Mouse (Mus musculus): Measurements from ENCODE around the gene Golga5. TPM values are rescaled to one million over a fixed set of nuclear protein-coding genes. Genes with fewer than 3 reads are reported as not detected.
A peak's percentile ranks its signal among the peaks of the same experiment; 100 is the strongest.

Golga5 gene
- total RNA-seq, 1 experiment from 2014 or later, result 82.0 TPM

DNA sequence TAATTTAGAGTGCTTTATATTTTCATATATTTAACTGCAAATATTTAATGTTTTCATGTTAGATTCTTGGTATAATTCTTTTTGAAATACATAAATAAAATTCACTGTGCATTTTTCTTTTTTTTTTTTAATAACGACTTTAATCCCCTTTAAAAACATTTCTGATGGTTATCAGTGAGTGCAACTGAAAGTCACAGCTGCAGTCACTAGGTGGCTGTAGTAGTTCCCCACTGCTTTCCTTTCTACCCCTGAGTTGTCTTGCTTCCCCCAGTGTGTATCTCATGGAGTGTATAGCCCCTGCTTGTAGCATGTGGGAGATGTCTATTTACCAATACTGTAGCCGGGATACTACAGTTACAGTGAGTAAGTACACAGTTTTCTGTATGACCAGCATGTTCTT, 29.0 kb downstream of the Golga5 start:
- peak in 1 of 2 experiments; percentile 40; a peak in 1 of 4 replicates for ATAC-seq (replicated peaks in 1 of 2; ENCODE audit: insufficient read depth in 1 of 2, low FRiP score in 2 of 2, low TSS enrichment in 1 of 2, low read depth in 1 of 2, poor library complexity in 2 of 2, severe bottlenecking in 2 of 2)

DNA sequence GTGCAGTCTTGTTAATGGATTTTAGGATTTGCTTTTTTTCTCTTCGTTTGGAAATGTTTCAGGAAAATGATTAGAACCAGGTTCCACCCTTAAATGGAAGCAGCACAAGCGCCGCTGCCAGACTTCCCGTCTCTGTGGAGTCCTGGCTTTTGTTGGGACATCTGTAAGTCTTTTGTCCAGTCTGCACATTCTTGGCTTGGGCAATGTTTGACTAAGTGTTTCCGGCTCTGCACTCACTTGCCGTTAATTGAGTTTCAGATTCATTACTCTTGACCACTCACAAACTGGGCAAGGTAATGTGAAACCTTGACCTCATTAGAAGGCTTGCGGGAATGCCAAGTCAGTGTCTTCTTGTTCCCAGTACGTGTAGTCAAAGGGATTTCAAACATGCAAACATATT, 29.8 kb downstream of the Golga5 start:
- ATAC-seq (replicated peaks in 1 of 2; ENCODE audit: insufficient read depth in 1 of 2, low FRiP score in 2 of 2, low TSS enrichment in 1 of 2, low read depth in 1 of 2, poor library complexity in 2 of 2, severe bottlenecking in 2 of 2), result no peak

DNA sequence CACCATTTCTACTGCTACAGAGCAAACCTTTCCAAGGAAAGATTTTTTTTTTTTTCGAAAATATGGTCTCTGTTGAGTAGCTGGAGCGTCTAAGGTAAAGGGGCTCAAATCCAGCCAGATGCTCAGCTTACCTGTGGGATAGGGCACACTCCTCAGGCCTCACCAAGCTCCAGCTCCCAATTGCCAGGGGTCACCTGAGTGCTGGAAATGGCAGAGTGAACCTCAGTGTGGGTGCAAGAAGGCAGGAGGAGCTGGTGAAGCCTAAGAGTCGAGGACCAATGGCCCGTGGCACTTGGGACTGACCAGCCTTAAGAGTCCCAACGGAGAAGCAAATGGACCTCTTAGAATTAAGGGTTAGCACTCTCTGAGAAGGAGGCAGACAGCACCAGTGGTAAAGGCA, 30.3 kb downstream of the Golga5 start:
- ATAC-seq (replicated peaks in 1 of 2; ENCODE audit: insufficient read depth in 1 of 2, low FRiP score in 2 of 2, low TSS enrichment in 1 of 2, low read depth in 1 of 2, poor library complexity in 2 of 2, severe bottlenecking in 2 of 2), result no peak

DNA sequence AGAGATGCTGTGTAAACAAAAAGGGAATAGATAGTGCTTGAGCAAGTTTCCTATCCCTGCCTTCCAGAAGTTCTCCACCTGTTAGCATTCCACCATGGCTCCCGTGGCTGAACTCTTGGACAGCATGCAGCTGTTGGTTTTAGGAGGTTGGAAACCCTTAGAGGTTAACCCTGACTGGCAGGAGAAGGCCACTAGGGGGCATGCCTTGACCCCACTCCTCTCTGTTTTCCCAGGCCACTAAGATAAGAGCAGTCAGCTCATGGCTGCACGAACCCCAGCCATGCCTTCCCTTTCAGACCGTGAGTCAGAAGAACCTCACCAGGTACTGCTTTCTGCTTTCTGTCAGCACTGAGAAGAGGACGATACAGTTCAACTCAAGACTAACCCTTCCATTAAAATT, 30.8 kb downstream of the Golga5 start:
- ATAC-seq (replicated peaks in 1 of 2; ENCODE audit: insufficient read depth in 1 of 2, low FRiP score in 2 of 2, low TSS enrichment in 1 of 2, low read depth in 1 of 2, poor library complexity in 2 of 2, severe bottlenecking in 2 of 2), result 0 out of 4 replicates have a peak, but pooled peaks of 1 of the 2 experiments have one; percentile 40

DNA sequence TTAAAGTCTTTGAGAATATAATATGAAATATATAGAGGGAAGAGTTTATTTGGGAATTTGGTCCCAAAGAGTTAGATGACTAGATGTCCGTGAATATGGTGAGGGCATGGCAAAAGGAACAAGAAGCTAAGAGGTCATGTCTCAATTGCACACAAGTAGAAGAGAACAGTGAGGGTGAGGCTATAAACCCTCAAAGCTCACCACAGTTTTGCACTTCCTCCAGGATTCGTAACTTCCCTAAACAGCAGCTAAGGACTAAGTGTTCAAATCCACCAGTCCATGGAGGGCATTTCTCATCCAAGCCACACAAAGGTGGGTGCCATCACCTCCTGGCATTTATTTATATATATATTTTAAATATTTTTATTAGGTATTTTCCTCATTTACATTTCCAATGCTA, 32.1 kb downstream of the Golga5 start:
- ATAC-seq (replicated peaks in 1 of 2; ENCODE audit: insufficient read depth in 1 of 2, low FRiP score in 2 of 2, low TSS enrichment in 1 of 2, low read depth in 1 of 2, poor library complexity in 2 of 2, severe bottlenecking in 2 of 2), result no peak; a peak in 1 of 4 replicates

DNA sequence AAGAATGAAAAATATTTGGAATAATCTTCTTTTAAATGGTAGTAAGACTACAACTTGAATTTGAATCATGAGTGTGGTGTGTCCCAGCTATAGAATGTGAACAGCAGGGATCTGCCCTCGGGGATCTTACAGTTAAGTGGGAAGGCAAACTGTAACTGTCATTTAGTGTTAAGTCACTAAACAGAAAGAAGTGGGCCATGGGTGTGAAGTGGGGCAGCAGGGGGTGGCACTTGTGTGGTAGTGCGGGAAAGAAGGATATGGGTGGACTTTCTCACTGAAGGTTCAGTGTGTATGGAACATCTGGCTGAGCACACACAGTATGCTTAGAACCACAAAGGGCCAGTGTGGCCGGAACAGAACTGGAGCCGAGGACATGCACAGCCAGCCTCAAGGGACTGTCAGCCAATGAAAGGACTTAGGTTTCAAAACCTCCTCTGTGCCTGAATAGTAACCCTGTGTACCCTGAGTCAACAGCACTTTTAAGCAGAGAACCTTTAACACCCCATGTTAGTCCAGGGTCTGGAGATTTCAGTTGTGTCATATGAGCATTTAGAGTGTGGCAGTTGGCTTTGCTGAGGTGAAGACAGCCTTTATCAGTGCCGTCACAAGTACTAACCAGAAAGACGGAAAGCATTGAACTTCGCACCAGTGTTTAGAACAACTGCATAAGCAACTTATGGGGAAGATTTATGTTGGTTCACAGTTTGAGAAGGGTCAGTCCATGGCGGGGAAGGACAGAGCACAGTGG, 33.1 kb downstream of the Golga5 start:
- no peak for ATAC-seq (replicated peaks in 1 of 2; ENCODE audit: insufficient read depth in 1 of 2, low FRiP score in 2 of 2, low TSS enrichment in 1 of 2, low read depth in 1 of 2, poor library complexity in 2 of 2, severe bottlenecking in 2 of 2)

DNA sequence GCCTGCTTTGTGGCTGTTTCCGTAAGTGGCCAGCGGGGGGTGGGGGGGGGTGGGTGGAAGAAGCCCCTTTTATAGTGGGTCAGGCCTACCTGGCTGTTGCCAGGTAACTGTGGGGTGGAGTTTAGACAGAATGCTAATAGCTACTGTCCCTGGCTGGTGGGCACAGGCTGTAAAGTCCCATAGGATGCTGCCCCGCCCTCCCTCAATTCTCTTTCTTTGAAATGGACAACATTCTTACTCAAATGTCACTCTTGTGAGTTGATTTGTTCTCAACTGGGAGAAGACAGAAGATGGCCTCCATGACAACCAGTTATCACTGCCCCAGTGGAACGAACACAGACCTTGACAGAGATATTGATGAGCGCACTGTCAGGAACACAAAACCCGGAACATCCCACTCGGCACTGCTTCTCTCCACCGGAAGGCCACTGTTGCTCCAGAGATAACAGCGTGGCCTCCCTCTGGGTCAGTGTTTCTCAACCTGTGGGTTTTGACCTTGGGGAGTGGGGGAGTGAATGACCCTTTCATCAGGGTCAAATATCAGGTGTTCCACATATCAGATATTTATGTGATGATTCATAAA, 36.3 kb downstream of the Golga5 start:
- no peak for ATAC-seq (replicated peaks in 1 of 2; ENCODE audit: insufficient read depth in 1 of 2, low FRiP score in 2 of 2, low TSS enrichment in 1 of 2, low read depth in 1 of 2, poor library complexity in 2 of 2, severe bottlenecking in 2 of 2)

DNA sequence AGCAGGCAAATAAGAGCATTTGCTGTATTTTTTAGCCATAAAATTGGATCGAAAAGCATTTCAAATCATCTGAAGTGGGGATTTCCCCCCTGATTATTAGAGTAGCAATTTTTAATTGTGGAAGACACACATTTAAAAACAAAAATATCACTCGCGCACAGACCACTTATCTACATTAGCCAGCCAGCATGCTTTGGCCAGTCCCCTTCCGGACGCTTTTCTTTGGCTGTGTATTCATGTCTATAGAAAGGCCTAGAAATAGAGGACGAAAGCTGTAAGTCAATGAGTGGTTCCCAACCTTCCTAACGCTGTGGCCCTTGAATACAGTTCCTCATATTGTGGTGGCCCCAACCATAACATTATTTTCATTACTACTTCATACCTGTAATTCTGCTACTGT, 37.0 kb downstream of the Golga5 start:
- ATAC-seq (replicated peaks in 1 of 2; ENCODE audit: insufficient read depth in 1 of 2, low FRiP score in 2 of 2, low TSS enrichment in 1 of 2, low read depth in 1 of 2, poor library complexity in 2 of 2, severe bottlenecking in 2 of 2), result no peak

DNA sequence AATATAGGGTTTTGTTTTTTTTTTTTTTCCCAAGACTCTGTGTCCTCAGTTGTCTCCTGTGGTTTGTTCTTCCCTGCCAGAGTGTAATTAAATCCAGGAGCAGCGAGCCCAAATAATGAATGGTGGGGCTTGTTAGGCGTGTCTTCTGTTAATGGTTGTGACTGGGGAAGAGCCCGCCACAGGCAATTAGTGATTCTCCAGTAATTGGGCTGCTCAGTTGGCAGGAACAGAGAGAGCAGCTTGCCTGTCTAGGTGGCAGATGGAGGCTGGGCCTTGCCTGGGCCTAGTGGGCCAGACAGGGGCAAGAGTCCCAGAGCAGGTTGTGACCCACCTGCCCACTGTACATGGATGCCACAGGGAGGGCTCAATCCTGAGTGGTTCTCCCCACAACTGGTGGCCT, 42.4 kb downstream of the Golga5 start:
- ATAC-seq (replicated peaks in 1 of 2; ENCODE audit: insufficient read depth in 1 of 2, low FRiP score in 2 of 2, low TSS enrichment in 1 of 2, low read depth in 1 of 2, poor library complexity in 2 of 2, severe bottlenecking in 2 of 2), result no peak

DNA sequence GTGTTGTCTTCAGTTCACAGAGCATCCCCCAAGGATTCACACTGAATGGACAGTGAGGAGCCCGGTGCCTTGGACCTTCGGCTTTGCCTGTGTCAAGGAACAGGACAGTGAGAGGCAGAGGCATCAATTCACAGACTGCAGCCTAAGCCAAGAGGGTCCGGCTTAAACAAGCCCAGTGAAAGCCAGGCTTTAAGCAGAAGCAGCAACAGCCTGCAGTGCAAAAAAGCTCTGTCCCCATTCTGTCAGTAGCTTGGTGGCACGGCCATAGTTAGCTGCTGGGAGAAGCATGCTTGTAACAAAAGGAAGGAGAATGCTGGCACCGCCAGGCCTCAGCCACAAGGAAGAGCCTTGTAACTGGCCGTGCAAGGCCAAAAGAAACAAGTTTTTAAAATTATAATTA, 45.2 kb downstream of the Golga5 start:
- ATAC-seq (replicated peaks in 1 of 2; ENCODE audit: insufficient read depth in 1 of 2, low FRiP score in 2 of 2, low TSS enrichment in 1 of 2, low read depth in 1 of 2, poor library complexity in 2 of 2, severe bottlenecking in 2 of 2), result no peak

DNA sequence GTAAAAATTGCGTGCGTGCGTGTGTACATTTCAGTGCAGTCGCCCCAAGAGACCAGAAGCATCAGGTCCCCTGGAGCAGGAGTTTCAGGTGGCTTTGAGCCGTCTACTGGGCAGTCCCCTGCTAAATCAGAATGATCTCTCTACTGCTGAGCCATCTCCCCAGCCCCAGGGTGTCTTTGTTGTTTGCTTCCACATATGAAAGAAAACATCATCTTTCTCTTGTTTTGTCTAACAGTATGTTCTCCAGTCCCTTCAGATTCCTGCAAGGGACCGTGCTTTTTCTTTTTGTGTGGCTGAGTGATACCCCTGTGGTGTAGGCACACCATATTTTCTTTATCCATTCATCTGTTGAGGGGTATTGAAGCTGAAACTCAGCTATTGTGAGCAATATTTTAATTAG, 45.8 kb downstream of the Golga5 start:
- no peak for ATAC-seq (replicated peaks in 1 of 2; ENCODE audit: insufficient read depth in 1 of 2, low FRiP score in 2 of 2, low TSS enrichment in 1 of 2, low read depth in 1 of 2, poor library complexity in 2 of 2, severe bottlenecking in 2 of 2)

DNA sequence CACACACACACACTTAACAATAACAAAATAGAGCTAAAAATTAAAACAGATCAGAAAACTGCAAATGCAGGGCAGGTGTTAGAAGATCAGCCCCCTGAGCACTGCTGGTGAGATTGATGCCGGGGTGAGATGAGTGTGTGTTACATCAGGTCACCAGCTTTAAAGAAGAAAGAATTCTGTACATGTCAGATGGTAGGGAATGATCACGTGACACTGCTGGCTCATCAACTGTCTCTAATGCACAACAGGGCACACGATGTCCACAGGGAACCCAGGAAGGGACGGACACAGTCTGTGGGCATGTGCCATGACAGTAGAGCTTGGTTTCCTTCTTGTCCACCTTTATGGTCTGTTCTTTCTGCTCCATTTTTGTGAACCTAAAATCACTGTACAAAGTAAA, 47.2 kb downstream of the Golga5 start:
- no peak for ATAC-seq (replicated peaks in 1 of 2; ENCODE audit: insufficient read depth in 1 of 2, low FRiP score in 2 of 2, low TSS enrichment in 1 of 2, low read depth in 1 of 2, poor library complexity in 2 of 2, severe bottlenecking in 2 of 2)

DNA sequence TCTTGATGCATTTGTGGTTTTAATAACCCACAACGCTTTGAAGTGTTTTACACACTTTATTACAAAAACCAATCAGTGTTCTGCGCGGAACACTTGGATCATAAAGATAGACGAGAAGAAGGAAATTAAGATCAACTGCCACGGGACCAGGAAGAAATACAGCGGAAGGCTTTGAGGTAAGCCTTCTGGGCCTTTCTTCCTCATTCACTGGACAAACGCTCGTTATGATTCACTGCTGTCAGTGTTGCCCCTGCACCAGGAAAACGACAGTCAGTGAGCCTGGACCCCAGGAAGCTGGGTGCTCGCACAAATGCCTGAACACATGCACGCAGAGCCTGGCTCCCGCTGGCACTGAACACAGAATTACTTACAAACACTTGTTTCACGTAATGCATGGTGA, 48.7 kb downstream of the Golga5 start:
- ATAC-seq (replicated peaks in 1 of 2; ENCODE audit: insufficient read depth in 1 of 2, low FRiP score in 2 of 2, low TSS enrichment in 1 of 2, low read depth in 1 of 2, poor library complexity in 2 of 2, severe bottlenecking in 2 of 2), result peak; percentile 49 to 69

DNA sequence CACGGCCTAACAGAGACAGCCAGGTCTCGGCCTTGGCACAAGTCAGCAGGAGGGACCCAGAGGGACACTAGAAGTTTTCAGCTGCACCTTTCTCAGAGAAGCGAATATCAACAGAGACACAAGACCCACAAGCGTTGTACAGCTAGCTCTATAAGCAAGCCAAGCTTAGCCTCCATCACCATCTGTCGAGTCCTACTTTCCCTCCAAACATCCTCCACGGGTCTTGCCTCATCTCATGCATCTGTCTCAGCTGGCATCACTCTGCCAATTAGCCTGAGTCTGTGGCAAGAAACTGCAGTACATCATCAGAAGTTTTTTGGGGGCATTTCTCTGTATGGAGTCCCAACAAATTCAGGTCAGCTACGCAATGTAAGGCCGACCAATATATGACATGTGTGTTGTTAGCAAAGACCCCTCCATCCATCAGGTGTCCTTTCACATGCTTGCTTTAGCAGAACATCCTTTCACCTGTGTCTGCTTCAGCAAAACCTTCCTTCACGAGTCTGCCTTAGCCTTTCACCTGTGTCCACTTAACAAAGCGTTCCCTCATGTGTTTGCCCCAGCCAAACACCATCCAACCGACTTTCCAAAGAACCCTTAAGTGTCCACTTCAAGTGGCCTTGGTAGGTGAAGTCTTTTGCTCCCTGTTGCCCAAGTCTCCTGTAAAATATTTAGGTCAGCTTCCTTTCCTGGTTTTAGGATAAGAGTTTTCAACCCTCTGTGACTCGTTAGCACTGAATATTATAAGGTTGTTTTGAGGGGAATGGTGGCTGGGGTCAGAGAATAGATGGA, 51.2 kb downstream of the Golga5 start:
- ATAC-seq (replicated peaks in 1 of 2; ENCODE audit: insufficient read depth in 1 of 2, low FRiP score in 2 of 2, low TSS enrichment in 1 of 2, low read depth in 1 of 2, poor library complexity in 2 of 2, severe bottlenecking in 2 of 2), result no peak

DNA sequence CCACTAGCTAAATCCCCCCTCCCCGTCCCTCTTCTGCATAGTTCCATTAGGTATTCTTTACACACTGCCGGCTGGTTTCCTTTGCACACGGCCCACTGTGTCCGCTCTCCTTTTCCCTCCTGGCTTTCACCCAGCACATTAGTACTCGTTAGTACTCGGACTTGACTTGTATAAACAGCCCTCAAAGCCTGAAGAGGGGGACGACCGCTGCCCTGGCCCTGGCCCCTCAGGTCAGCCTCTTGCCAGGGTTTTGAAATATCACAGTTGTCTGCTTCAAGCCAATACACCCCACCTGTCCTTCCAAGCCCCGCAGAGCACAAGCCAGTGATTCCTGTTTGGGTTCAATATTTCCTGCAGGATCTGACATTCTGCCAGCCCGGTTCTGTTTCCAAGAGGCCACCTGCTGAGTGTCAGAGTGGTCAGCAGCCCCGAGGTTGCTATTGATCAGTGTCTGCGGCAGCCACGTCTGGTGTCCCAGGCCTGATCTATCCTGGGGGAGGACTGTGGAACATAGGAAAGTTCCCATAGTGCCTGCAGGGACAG, 52.9 kb downstream of the Golga5 start:
- no peak for ATAC-seq (replicated peaks in 1 of 2; ENCODE audit: insufficient read depth in 1 of 2, low FRiP score in 2 of 2, low TSS enrichment in 1 of 2, low read depth in 1 of 2, poor library complexity in 2 of 2, severe bottlenecking in 2 of 2)

DNA sequence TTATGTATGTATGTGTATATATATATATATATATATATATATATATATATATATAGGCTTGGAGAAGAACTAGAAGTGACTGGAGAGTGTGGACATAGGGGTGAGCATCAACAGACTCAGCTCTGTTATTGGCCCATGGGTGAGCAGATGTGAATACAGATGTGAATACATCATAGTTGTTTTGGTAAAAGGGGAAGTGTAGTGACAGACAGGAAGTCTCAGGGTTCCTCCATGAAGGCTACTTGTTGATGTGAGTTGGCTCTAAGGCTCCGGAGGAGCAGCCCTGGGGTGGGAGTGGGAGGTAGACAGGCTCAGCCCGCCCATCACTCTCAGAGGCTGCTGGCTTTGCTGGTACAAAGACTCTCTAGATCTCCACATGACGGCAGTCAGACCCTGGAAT, 55.3 kb downstream of the Golga5 start:
- peak; percentile 37 to 56 for ATAC-seq (replicated peaks in 1 of 2; ENCODE audit: insufficient read depth in 1 of 2, low FRiP score in 2 of 2, low TSS enrichment in 1 of 2, low read depth in 1 of 2, poor library complexity in 2 of 2, severe bottlenecking in 2 of 2)

DNA sequence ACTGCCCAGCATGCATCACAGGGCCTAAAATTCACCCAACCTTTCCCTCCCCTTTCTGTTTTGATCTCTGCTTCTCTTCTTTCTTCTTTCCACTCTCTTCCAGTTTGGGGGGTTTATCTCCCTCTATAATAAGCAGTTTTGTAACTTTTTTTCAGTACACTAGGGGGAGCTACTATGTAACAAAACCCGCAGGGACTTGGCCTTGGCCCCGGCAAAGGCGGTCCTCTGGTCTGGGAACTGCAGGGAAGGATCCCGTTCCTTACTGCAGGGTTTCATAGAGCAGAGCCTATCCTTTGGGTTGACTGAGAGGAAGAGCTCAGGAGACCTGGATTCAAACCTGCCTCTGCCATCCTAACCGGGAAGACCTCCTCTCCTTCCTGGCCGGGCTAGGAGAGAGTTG, 55.8 kb downstream of the Golga5 start:
- ATAC-seq (replicated peaks in 1 of 2; ENCODE audit: insufficient read depth in 1 of 2, low FRiP score in 2 of 2, low TSS enrichment in 1 of 2, low read depth in 1 of 2, poor library complexity in 2 of 2, severe bottlenecking in 2 of 2), result no peak

DNA sequence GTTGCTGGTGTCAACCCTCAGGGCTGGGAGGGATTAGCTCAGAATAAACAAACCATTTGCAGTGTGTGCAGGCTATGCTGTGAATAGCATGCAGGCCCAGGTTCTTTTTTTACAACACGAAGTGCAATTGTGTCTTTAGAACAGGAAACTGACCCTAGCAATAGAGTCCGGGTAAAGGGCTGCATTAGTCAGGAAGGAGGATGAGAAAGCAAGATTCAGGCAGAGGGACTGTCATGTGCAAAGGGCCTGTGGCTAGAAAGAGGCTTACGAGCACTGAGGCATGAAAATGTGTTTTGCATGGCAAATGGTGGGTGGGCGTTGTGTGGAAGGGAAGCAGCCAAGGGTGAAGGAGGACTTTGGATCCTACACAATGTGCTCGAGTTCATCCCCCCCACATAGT, 59.1 kb downstream of the Golga5 start:
- ATAC-seq (replicated peaks in 1 of 2; ENCODE audit: insufficient read depth in 1 of 2, low FRiP score in 2 of 2, low TSS enrichment in 1 of 2, low read depth in 1 of 2, poor library complexity in 2 of 2, severe bottlenecking in 2 of 2), result no peak
